Mouse (Mus musculus) brown adipose tissue, adult 24 weeks (tissue): ENCODE measurements around the gene Eif4enif1. TPM values are rescaled to one million over a fixed set of nuclear protein-coding genes. Genes with fewer than 3 reads are reported as not detected.
A peak's percentile ranks its signal among the peaks of the same experiment; 100 is the strongest.

Experiments
- H3K27ac ChIP-seq: fragments of 200-500 bp; replicated peaks from 2 replicates; pipeline ENCODE4 v1.5.1; 2012; ENCODE audit warnings: low read depth, mild to moderate bottlenecking, low read length
- H3K4me1 ChIP-seq: fragments of 200-500 bp; 2 replicates; pipeline ENCODE4 v1.6.1; 2012; ENCODE audit warnings: low read length, mixed read lengths; ENCODE audit not compliant: control insufficient read depth, insufficient read depth, insufficient read length
- H3K4me3 ChIP-seq: fragments of 200-500 bp; 2 replicates; pipeline ENCODE4 v1.5.1; 2012; ENCODE audit warnings: low read depth, mild to moderate bottlenecking, low read length, moderate library complexity; ENCODE audit not compliant: insufficient read depth
- polyA plus RNA-seq: library from polyadenylated mRNA; stranded (reverse); fragments of >200 nt; gene quantifications from 2 replicates; pipeline ENCODE4 v1.2.4, GENCODE M21; 2012; ENCODE audit not compliant: missing spikeins, insufficient read depth, insufficient read length

Gene Eif4enif1
- polyA plus RNA-seq, 1 experiment = 21.3 TPM

- H3K4me1 ChIP-seq = no peaks in the 10 kb centered on the region
- no peak overlapping the region for H3K4me3 ChIP-seq
- H3K27ac ChIP-seq = no peak overlapping the region
These were observed 4.6 kb downstream of the Eif4enif1 start for GRCm38 (mm10) chr11:3206783-3207182.

DNA sequence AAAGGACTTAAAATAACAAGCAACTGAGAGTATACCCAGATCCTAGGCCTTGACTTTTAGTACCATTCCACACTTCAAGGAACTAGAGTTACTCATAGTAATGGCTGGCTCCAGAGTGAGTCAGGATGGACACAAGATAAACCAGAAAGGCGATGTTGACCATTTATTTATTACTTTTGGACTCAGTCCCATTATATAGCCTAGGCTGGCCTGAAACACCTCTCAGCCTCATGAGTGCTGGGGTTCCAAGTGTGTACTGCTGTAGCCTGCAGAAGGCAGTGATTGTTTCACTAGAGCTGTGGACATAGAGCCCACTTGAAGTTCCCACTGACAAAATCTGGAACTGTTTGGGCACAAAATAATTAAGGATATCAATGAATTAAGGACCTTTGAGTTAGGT, 10.3 kb downstream of the Eif4enif1 start:
- H3K4me3 ChIP-seq = no peak overlapping the region
- no peaks in the 10 kb centered on the region for H3K4me1 ChIP-seq
- H3K27ac ChIP-seq = no peak overlapping the region

DNA sequence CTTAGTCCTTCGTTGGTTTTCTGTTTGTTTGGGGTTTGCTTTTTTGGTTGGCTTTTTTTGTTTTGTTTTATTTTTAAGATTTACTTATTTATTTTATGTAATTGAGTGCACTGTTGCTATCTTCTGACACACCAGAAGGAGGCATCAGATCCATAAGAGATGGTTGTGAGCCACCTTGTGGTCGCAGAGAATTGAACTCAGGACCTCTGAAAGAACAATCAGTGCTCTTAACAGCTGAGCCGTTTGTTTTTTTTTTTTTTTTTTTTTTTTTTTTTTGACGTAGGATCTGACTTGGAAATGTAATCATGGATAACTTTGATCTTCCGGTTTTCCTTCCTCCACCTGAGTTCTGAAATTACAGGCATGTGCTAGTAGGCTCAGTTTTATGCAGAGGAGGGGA, 20.9 kb downstream of the Eif4enif1 start:
- Histone ChIP-seq H3K27ac (no peak overlapping the region), H3K4me1 (no peaks in the 10 kb centered on the region), H3K4me3 (no peak overlapping the region)

- Histone ChIP-seq H3K4me3 (no peak overlapping the region), H3K27ac (no peak overlapping the region), H3K4me1 (no peaks in the 10 kb centered on the region)
These were observed 24.9 kb downstream of the Eif4enif1 start for GRCm38 (mm10) chr11:3227113-3227512.

GRCm38 (mm10) chr11:3232248-3232647, 30.1 kb downstream of the Eif4enif1 start:
- no peak overlapping the region for H3K4me3 ChIP-seq
- H3K4me1 ChIP-seq = no peaks in the 10 kb centered on the region
- no peak overlapping the region for H3K27ac ChIP-seq

DNA sequence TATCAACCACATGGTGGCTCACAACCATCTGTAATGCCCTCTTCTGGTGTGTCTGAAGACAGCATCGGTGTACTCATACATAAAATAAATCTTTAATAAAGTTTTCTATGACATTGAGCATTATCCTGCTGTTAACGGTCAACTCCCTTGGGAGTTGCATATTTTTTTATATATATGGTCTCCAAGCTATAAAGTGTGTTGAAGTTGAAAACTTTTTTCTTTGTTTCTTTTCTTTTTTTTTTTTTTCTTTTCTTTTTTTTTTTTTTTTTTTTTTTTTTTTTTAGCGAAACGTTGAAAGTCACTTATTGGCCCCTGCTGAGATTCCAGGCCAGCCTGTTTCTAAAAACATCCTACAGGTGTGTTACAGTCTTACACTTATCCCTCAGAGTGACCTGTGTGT, 31.5 kb downstream of the Eif4enif1 start:
- no peaks in the 10 kb centered on the region for H3K4me1 ChIP-seq
- H3K27ac ChIP-seq = no peak overlapping the region
- no peak overlapping the region for H3K4me3 ChIP-seq

- Histone ChIP-seq H3K27ac (no peak overlapping the region), H3K4me3 (no peak overlapping the region), H3K4me1 (no peaks in the 10 kb centered on the region)
These were observed 33.1 kb downstream of the Eif4enif1 start for GRCm38 (mm10) chr11:3235277-3235676.

DNA sequence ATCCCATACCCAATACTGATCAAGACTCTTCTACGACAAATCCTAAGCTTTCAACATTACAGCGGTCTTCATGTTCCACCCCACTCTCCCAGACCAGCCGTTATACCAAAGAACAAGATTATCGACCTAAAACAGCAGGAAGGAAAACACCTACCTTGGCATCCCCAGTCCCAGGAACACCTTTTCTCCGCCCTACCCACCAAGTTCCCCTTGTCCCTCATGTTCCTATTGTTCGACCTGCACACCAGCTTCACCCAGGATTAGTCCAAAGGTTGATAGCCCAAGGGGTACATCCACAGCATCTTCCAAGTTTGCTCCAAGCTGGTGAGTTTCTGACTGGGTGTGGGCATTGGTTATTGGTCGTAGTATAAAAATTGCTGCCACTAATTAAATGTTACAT, 40.2 kb downstream of the Eif4enif1 start:
- Histone ChIP-seq H3K4me3 (no peak overlapping the region), H3K27ac (no peak overlapping the region), H3K4me1 (no peaks in the 10 kb centered on the region)

- Histone ChIP-seq H3K4me3 (no peak overlapping the region), H3K27ac (no peak overlapping the region), H3K4me1 (no peaks in the 10 kb centered on the region)
These were observed 41.6 kb downstream of the Eif4enif1 start for GRCm38 (mm10) chr11:3243771-3244170.

DNA sequence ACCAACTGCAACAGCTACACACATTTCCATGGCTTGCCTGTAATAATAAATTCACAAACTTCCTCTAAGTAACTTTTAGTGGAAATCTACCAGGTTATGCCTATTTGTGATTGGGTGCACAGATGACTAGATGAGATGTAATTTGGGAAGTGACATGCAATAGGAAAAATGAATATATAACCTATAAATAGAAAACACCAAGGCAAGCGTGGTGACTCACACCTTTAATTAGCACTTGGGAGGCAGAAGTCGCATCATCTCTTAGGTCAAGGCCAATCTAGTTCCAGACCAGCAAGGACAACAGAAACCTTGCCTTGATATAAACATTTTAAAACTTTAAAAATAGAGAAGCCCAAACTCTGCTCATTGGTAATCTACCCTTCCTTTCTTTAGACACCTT, 45.2 kb downstream of the Eif4enif1 start:
- Histone ChIP-seq H3K4me3 (no peak overlapping the region), H3K4me1 (no peaks in the 10 kb centered on the region), H3K27ac (no peak overlapping the region)

DNA sequence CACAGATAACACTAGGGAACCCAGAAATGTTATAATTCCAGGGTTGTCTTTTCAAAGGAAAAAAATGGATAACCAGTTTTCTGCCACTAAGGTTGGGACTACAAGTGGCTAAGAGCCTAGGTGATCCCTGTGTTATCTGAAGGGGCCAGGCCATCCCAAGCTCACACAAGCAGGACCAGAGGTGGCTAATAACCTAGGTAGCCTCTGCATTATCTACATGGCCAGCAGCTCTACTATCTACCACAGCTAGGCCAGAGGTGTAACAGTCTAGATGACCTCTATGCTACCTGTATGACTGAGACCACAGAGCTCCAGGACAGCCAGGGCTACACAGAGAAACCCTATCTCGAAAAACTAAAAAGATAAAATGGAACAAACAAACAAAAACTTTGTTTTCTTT, 57.3 kb downstream of the Eif4enif1 start:
- Histone ChIP-seq H3K4me3 (no peak overlapping the region), H3K27ac (no peak overlapping the region), H3K4me1 (no peaks in the 10 kb centered on the region)

DNA sequence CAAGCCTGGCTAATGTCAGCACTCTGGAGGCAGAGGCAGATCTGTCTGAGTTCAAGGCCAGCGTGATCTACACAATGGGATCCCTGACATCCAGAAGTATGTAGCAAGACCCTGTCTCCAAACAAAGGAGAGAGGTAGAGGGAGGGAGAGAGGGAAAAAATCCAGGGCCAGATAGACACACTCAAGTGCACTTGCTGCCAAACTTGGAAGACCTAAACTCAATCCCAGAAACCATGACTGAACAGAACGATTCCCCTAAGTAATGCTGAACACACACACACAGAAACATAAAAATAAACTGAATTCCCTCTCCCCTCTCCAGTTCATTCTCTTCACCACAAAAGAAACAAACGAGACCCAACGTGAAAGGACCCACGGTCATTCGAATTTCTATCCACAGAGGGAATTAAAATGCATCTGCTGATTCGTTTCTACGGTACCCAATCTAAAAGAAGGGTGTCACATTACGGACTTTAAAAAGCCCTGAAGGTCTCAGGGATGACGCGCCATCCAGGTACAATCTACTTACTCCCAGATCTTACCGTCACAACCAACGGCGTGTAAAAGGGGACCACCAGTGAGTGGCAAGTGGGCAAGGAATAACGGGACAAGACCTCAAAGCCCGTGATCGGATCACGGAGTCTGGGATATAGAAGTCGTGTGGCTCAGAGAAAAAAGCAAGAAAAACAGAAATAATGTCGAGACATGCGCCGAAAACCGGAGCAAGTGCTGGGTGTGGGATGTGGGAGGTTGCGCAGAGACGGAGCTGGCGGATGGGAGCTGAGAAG, 63.3 kb downstream of the Eif4enif1 start:
- peak overlapping the region; percentile 88 for H3K4me3 ChIP-seq
- H3K4me1 ChIP-seq = peaks cover 3% of the 10 kb centered on the region; the same call in 1 of the 2 replicates

GRCm38 (mm10) chr11:3266079-3266685, 64.0 kb downstream of the Eif4enif1 start, which contains the start of gene Drg1:
Drg1 (minus strand) TSS chr11:3266415.
- Histone ChIP-seq H3K4me3 (peak within 1 kb of the TSS; percentile 91), H3K27ac (peak within 1 kb of the TSS; percentile 71), H3K4me1 (peaks cover 3% of the 10 kb centered on the region; the same call in 1 of the 2 replicates)

More for the DNA sequence above, 63.3 kb downstream of the Eif4enif1 start:
- peak overlapping the region; percentile 68 for H3K27ac ChIP-seq

GRCm38 (mm10) chr11:3267133-3267532, 64.9 kb downstream of the Eif4enif1 start:
- H3K4me1 ChIP-seq = peaks cover 3% of the 10 kb centered on the region; the same call in 1 of the 2 replicates
- H3K27ac ChIP-seq = no peak overlapping the region
- peak overlapping the region; percentile 33; the same call in 1 of the 2 replicates for H3K4me3 ChIP-seq

DNA sequence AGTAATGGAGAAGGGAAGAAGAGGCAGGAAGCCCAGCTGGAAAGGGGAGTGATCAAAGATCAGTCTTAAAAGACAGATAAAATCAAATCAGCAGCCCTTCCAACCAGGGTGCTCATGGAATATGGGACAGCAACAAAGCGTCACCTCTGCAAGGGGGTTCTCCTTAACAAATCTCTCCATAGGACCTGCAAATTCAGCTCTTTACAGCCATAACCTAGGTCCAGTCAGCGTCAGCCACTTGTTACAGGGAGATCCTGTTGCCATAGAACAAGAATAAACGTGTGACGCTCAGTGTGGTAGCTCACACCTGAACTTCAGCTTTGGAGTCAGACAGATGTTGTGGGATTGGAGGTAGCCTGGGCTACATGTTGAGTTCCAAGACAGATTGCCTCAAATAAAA, 67.0 kb downstream of the Eif4enif1 start:
- H3K4me3 ChIP-seq = no peak overlapping the region
- no peak overlapping the region for H3K27ac ChIP-seq
- H3K4me1 ChIP-seq = peaks cover 3% of the 10 kb centered on the region; the same call in 1 of the 2 replicates

DNA sequence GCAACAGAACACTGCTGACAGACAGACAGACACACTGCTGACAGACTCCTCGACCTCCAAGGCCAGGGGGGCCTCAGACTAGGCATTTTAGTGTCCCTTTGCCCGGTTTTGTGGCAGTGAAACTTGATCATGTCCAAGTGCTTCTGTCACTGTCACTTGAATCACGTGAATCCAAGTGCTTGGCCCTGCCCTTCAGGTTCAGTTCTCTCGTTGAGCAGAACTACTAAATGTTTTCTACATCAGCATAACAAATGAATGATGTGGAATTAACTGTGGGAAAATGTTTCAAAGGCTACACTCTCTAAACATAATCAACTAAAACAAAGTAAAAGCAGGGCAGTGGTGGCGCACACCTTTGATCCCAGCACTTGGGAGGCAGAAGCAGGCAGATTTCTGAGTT, 76.2 kb downstream of the Eif4enif1 start:
- Histone ChIP-seq H3K4me1 (no peaks in the 10 kb centered on the region), H3K27ac (no peak overlapping the region), H3K4me3 (no peak overlapping the region)
